Mouse (Mus musculus) bone marrow macrophage, adult 2 months (primary cell): ENCODE measurements at regions not wholly inside any gene's neighbourhood (a gene's known extent, or its start where the extent isn't known, plus 50 kb on each side); places are given as distances from the start of the nearest gene placed in this dataset.

Source experiments
- CTCF ChIP-seq: IDR thresholded peaks from 2 replicates; pipeline ENCODE4 v1.5.1; 2012; ENCODE audit warnings: low read depth, mild to moderate bottlenecking, low read length, moderate library complexity
- POLR2A ChIP-seq: IDR thresholded peaks from 2 replicates; pipeline ENCODE4 v1.6.1; 2012; ENCODE audit warnings: mild to moderate bottlenecking, low read depth, low read length, borderline replicate concordance

GRCm38 (mm10) chr8:93697206-93697605 lies 112.6 kb upstream of the Gnao1 start:
- TF ChIP-seq CTCF (no peak), POLR2A (no peak)
